Mouse (Mus musculus) adrenal gland, adult 8-10 months (tissue): ENCODE measurements at regions not wholly inside any gene's neighbourhood (a gene's known extent, or its start where the extent isn't known, plus 50 kb on each side); places are given as distances from the start of the nearest gene placed in this dataset.

ENCODE experiments used
- DNase-seq: peaks from one replicate; pipeline ENCODE4 v3.0.0; 2022

- no peak for DNase-seq
These were observed 51.0 kb upstream of the Mrps10 start for GRCm38 (mm10) chr17:47317651-47318050.

GRCm38 (mm10) chr17:47313162-47313561, 55.5 kb upstream of the Mrps10 start:
- DNase-seq, result no peak

GRCm38 (mm10) chr17:47311272-47311671, 57.4 kb upstream of the Mrps10 start:
- no peak for DNase-seq

DNA sequence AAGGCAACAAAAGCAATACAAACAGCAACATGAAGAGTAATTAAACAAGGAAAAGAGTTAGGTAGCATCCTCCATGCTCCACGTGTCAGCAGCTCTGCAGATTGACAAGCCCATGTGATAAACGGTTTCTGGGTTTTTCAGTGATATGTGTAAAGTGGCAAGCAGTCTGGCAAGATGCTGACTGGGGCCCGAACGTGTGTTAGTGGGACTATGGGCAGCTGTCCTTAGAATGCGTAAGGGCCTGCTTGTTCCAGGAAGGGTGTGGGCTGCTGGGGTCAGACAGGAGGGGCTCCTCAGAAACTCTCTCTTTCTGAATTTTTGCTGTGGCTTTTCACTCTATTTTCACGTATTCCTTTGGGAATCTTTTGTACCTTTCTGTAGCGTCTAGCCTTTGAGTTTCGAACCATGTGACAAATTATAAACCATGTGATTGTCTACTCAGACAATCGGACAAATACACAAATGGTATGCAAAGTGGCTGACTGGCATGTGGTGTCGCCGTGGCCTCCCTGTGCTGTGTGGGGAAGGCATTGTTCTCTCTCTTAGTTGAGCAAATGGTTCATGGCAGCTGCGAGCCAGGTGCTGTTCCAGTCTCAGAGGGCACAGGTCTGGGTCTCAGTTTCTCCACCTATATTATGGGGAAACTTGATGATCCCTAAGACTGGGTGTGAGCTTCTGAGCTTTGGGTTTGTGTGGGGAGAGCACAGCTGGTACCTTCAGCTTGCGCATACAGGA, 62.5 kb upstream of the Mrps10 start:
- no peak for DNase-seq

GRCm38 (mm10) chr17:47304463-47305199, 64.1 kb upstream of the Mrps10 start:
- DNase-seq, result peak; percentile 82

GRCm38 (mm10) chr17:47303600-47303999, 65.1 kb upstream of the Mrps10 start:
- DNase-seq, result no peak

GRCm38 (mm10) chr17:47298396-47298919, 70.2 kb upstream of the Mrps10 start:
- DNase-seq, result peak; percentile 56

GRCm38 (mm10) chr17:47297965-47298364, 70.7 kb upstream of the Mrps10 start:
- DNase-seq, result no peak

GRCm38 (mm10) chr17:47296709-47297450, 71.8 kb upstream of the Mrps10 start:
- peak; percentile 69 for DNase-seq

GRCm38 (mm10) chr17:47295315-47296011, 73.2 kb upstream of the Mrps10 start:
- no peak for DNase-seq

DNA sequence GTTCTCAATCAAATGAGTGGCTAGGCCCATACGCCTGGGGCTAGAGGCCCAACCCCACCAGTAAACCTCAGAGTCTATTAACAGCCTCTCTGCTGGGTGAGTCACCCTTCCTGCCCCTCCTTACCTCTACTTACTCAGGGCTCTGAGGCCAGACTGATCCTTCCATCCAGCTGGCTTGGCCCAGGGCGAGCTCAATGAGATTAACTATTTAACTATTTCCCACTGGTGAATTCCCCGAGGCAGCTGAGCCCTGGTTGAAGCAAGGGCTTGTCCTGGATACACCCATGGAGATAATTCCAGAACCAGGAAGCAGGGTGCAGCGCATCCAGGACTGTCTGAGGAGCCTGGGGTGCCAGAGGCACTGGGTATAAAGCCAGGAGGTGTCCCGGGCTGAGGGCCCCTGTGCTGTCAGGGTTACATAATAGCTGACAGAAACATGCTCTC, 74.6 kb upstream of the Mrps10 start:
- DNase-seq, result peak; percentile 63

DNA sequence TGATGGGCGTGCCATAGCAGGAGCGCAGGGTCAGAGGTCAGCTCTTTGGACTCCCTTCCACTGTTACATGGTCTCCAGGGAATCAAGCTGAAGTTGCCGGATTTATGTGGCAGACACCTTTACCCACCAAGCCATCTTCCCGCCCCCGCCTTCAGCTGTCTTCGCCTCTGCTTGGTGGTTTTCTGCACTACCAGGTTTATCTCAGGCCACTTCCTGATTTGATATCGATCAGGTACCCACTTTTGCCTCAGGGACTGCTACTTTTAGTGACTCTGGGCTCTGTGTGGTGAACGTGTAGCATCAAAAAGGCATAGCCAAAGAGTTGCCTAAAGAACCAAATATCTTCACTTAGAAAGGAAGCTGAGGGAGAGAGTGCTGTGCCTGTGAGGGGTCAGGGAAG, 75.5 kb upstream of the Mrps10 start:
- no peak for DNase-seq

GRCm38 (mm10) chr17:47291558-47291957, 77.1 kb upstream of the Mrps10 start:
- no peak for DNase-seq

GRCm38 (mm10) chr17:47285616-47286015, 83.1 kb upstream of the Mrps10 start:
- no peak for DNase-seq

DNA sequence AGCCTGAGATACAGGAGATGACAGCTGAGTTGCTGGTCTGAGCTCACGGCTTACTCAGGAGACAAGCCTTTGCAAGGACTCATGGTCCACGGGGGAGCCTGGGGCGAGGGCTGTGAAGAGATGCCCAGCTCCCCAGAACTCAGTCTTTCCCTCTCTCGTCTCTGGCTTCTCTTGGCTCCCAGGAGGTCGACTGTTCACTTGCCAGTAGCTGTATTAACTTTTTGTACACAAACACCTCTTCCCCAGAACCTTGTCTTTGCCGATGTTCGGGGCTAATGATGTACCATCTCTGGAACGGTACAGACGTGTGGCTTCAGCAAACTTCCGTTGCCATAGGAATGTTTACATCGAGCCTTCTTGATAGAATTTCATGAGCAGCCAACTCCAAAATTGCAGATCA, 84.5 kb upstream of the Mrps10 start:
- DNase-seq, result no peak

GRCm38 (mm10) chr17:47283158-47283557, 85.5 kb upstream of the Mrps10 start:
- DNase-seq, result no peak

DNA sequence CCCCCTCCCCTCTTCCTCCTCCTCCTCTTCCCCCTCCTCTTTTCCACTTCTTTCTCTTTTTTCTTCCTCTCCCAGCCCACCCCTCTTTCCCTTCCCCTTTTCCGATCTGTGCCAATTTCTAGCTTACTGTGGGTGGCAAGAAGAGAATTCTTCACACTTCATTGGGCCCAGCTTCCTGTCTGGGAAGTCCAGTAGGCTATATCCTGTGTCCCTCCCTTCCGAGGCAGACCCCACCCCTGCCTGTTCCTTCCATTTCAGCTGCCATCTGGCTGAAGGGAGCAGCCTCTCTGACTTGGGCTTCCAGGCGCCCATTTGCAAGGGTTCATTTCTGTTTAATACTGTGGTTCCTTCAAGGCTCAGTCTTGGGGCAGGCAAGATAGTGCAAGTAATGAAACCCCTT, 86.2 kb upstream of the Mrps10 start:
- no peak for DNase-seq

DNA sequence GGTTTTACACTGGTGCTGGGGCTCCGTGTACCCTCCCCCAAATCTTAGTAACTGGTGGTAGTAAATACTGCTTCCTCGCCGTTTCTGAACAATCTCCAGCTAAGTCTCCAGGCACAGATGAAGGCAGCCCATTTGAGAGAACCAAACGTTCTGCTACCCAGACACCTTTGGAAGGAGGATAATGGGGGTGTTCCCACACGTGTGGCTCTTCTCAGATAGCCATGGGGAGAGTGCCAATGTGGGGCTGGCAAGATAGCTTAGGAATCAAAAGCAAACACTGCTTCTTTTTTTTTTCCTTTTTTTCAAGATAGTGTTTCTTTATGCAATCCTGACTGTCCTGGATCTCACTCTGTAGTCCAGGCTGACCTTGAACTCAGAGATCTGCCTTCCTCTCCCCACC, 90.8 kb upstream of the Mrps10 start:
- DNase-seq, result no peak

- DNase-seq, result no peak
These were observed 92.0 kb upstream of the Mrps10 start for GRCm38 (mm10) chr17:47276639-47277038.

DNA sequence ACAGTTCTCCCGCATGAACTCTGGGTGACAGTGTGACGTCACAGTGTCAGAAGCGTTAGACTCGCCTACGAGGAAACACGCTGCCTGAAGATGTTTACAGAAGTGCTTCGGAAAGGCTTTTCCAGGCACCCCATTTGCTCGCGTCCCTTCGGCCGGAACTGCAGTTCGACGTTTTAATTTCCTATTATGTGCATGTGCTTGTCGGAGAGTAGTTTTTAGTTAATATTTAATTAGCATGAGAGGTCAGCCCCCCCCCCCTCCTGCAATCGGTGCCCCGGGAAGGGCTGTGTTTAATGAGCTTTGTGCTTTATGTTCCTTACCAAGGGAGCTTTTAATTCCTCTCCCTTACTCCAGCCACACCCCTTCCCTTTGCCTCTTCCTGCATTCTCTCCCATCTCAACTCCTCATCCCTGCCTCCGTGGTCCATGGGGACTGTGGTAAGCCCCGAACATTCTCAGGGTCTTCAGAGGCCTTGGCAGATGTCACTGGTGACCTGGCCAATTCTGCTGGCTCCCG, 92.8 kb upstream of the Mrps10 start:
- DNase-seq, result no peak

- DNase-seq, result no peak
These were observed 95.4 kb upstream of the Mrps10 start for GRCm38 (mm10) chr17:47273309-47273708.
